ENCODE assay signal across 8 mouse cellular contexts in the genomic region with DNA sequence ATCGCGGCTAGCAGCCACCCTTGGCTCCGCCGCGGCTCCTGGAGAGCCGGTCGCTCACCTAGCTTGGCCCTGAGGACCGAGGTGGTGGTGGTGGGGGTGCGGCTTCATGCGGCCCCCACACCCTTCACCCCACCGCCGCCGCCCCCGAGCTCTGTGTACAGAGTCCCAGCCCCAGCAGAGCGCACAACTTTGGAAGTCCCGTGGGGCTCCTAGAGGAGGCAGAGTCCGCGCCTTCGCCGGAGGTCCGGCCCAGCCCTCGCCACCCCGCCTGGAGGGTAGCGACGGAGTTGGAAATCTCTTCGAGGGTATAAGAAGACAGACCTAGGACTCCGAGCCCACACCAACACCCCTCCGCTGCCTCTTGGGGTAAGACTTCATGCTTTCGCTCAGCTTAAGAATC. TPM values are rescaled to one million over a fixed set of nuclear protein-coding genes. Genes with fewer than 3 reads are reported as not detected.
DNase-seq lines count a peak whose midpoint lies in the region; ATAC-seq and TF ChIP-seq lines count a peak whose summit lies in the region.

No protein-coding gene starts in this region.

- no peaks in the 10 kb centered on the region for H3K9me3 ChIP-seq in forebrain, embryonic 15.5 days
- H3K9me3 ChIP-seq in limb, embryonic 14.5 days (ENCODE audit: control insufficient read depth, low read length) = no peaks in the 10 kb centered on the region
- H3K9me3 ChIP-seq in stomach, embryonic 14.5 days (ENCODE audit: control insufficient read depth, low read depth, low read length) = no peaks in the 10 kb centered on the region

- peak overlapping the region; percentile 63 for H3K4me3 ChIP-seq in cerebellum, adult 2 months (replicated peaks; ENCODE audit: insufficient read depth, low read depth, low read length)
- H3K4me3 ChIP-seq in forebrain, embryonic 15.5 days = peak overlapping the region; percentile 65
- H3K4me3 ChIP-seq in limb, embryonic 14.5 days (replicated peaks; ENCODE audit: low read length) = peak overlapping the region; percentile 52
- H3K4me3 ChIP-seq in stomach, embryonic 14.5 days (ENCODE audit: low read depth, low read length) = peak overlapping the region; percentile 55

- peak overlapping the region; percentile 56 for H3K9ac ChIP-seq in forebrain, embryonic 15.5 days (replicated peaks)
- peak overlapping the region; percentile 50 for H3K9ac ChIP-seq in limb, embryonic 14.5 days (ENCODE audit: low read depth, low read length, severe bottlenecking)
- H3K9ac ChIP-seq in stomach, embryonic 14.5 days (replicated peaks; ENCODE audit: low read depth, low read length) = peak overlapping the region; percentile 22; the same call in 1 of the 2 replicates

- H3K27me3 ChIP-seq in cerebellum, adult 2 months (ENCODE audit: control insufficient read depth, insufficient read depth, low read length) = peaks cover 4% of the 10 kb centered on the region; the same call in 1 of the 2 replicates
- H3K27me3 ChIP-seq in forebrain, embryonic 15.5 days = peaks cover 43% of the 10 kb centered on the region
- H3K27me3 ChIP-seq in limb, embryonic 14.5 days (ENCODE audit: control insufficient read depth, insufficient read depth, low read length) = peaks cover 46% of the 10 kb centered on the region
- peaks cover 8% of the 10 kb centered on the region; the same call in 1 of the 2 replicates for H3K27me3 ChIP-seq in stomach, embryonic 14.5 days (ENCODE audit: control insufficient read depth, insufficient read depth, low read length)

- peak; percentile 41 for ATAC-seq in forebrain, embryonic 15.5 days (replicated peaks)
- 0 out of 2 replicates have a peak, but pooled peaks have one; percentile 6 for ATAC-seq in limb, embryonic 14.5 days (ENCODE audit: low FRiP score, low read depth)
- ATAC-seq in stomach, embryonic 14.5 days (ENCODE audit: insufficient number of reproducible peaks, insufficient read depth, low FRiP score, low read depth) = peak; percentile 12; the same call in 1 of the 2 replicates

- TF ChIP-seq CTCF in cerebellum, adult 2 months (IDR thresholded peaks at IDR 0.05; ENCODE audit: borderline replicate concordance, insufficient read depth, low read depth, low read length) = no peak

- H3K27ac ChIP-seq in cerebellum, adult 2 months (ENCODE audit: insufficient read depth, low read length) = no peak overlapping the region
- H3K27ac ChIP-seq in forebrain, embryonic 15.5 days (replicated peaks) = 0 out of 2 replicates have a peak overlapping the region, but pooled peaks have one; percentile 50
- H3K27ac ChIP-seq in limb, embryonic 14.5 days (replicated peaks; ENCODE audit: low read depth, low read length) = no peak overlapping the region
- H3K27ac ChIP-seq in stomach, embryonic 14.5 days (ENCODE audit: low read length) = no peak overlapping the region; the same call in 1 of the 2 replicates

- peak; percentile 12 to 23 for DNase-seq in cerebellum, adult 2 months
- no peak for DNase-seq in cerebellum, adult 9-10 months
- DNase-seq in ovary, postnatal 36 days (ENCODE audit: low spot score) = peak; percentile 19
- DNase-seq in ovary, postnatal 10 days (ENCODE audit: low spot score) = no peak
- DNase-seq in limb, embryonic 14.5 days (ENCODE audit: low spot score) = no peak
- no peak for DNase-seq in thymus, adult 18-20 months

- peaks cover 8% of the 10 kb centered on the region for H3K4me1 ChIP-seq in cerebellum, adult 2 months (ENCODE audit: control insufficient read depth, insufficient read depth, low read length)
- H3K4me1 ChIP-seq in forebrain, embryonic 15.5 days = peaks cover 38% of the 10 kb centered on the region
- peaks cover 24% of the 10 kb centered on the region for H3K4me1 ChIP-seq in limb, embryonic 14.5 days (ENCODE audit: control insufficient read depth, insufficient read depth, low read length)
- peaks cover 32% of the 10 kb centered on the region for H3K4me1 ChIP-seq in stomach, embryonic 14.5 days (ENCODE audit: control insufficient read depth, insufficient read depth, low read length)

- H3K36me3 ChIP-seq in forebrain, embryonic 15.5 days = no peaks in the 10 kb centered on the region
- H3K36me3 ChIP-seq in limb, embryonic 14.5 days (ENCODE audit: control insufficient read depth, insufficient read depth, low read length) = no peaks in the 10 kb centered on the region
- H3K36me3 ChIP-seq in stomach, embryonic 14.5 days (ENCODE audit: control insufficient read depth, insufficient read depth, low read length) = no peaks in the 10 kb centered on the region

- TF ChIP-seq POLR2A in cerebellum, adult 2 months (IDR thresholded peaks at IDR 0.05; ENCODE audit: borderline replicate concordance, insufficient read depth, low read length) = no peak
- TF ChIP-seq POLR2A in limb, embryonic 14.5 days (IDR thresholded peaks at IDR 0.05; ENCODE audit: borderline replicate concordance, extremely low read depth, insufficient read depth, insufficient read length) = no peak

- WGBS in cerebellum, adult 2 months = under 1% methylated on average over 29 of the region's 29 CpGs
- under 1% methylated on average over 29 of the region's 29 CpGs for WGBS in forebrain, embryonic 15.5 days
- under 1% methylated on average over 20 of the region's 29 CpGs for WGBS in limb, embryonic 14.5 days
- under 1% methylated on average over 29 of the region's 29 CpGs for WGBS in stomach, embryonic 14.5 days

- peak overlapping the region; percentile 96 for H3K4me2 ChIP-seq in forebrain, embryonic 15.5 days (replicated peaks)
- H3K4me2 ChIP-seq in limb, embryonic 14.5 days (replicated peaks; ENCODE audit: low read depth, low read length, severe bottlenecking) = peak overlapping the region; percentile 99
- peak overlapping the region; percentile 99 for H3K4me2 ChIP-seq in stomach, embryonic 14.5 days (replicated peaks; ENCODE audit: low read depth, low read length)

RNA-seq across cellular contexts. Expression of a gene that starts 1.5 kb away (rescaled TPM):
- 14.6 and 16.1 TPM in 2 replicates for polyA plus RNA-seq in cerebellum, adult 2 months (2012; rRNA removed)
- polyA plus RNA-seq in forebrain, embryonic 15.5 days (2015; fragmentation: Nextera tagmentation; extraction: Ambion mirVana) = 1.1 and 1.5 TPM in 2 replicates
- polyA plus RNA-seq in limb, embryonic 14.5 days (2012; rRNA removed) = 3.7 and 6.6 TPM in 2 replicates
- 1.2 and 1.4 TPM in 2 replicates for polyA plus RNA-seq in limb, embryonic 14.5 days (2014; fragmentation: Nextera tagmentation; extraction: Ambion mirVana)
- polyA plus RNA-seq in stomach, embryonic 14.5 days (2014; fragmentation: Nextera tagmentation; extraction: Ambion mirVana) = 0.48 and 0.78 TPM in 2 replicates

Comparison
In these comparisons a context has a peak if more than half of its experiments do, and no peak if none do; other contexts are left out.
1. DNase-seq: peak in cerebellum, adult 2 months (2 of 2) and ovary, postnatal 36 days (single experiment); none in cerebellum, adult 9-10 months (single experiment), ovary, postnatal 10 days (single experiment), limb, embryonic 14.5 days (single experiment) and thymus, adult 18-20 months (0 of 2).
2. Peak in every context shown above with its lines, with median percentiles within 50 percentile points of each other: H3K4me3 ChIP-seq, ATAC-seq, H3K4me2 ChIP-seq and H3K9ac ChIP-seq.